Mouse (Mus musculus): ENCODE results near the gene Hook1. TPM values are rescaled to one million over a fixed set of nuclear protein-coding genes. Genes with fewer than 3 reads are reported as not detected.

Gene Hook1
- 10 to 100 TPM; 12.4 to 18.4 TPM for polyA plus RNA-seq (2017; shearing (Covaris generic))

GRCm38 (mm10) chr4:95966928-95967724 is at the start of gene Hook1:
Hook1 (plus strand) TSS chr4:95967240.

Other genes with a start within 250 kb of the Hook1 start
- gene Cyp2j13, start 110.3 kb downstream of the Hook1 start, polyA plus RNA-seq (2017; shearing (Covaris generic)): not detected
- not detected for gene Cyp2j12, start 173.9 kb downstream of the Hook1 start, polyA plus RNA-seq (2017; shearing (Covaris generic))